Mouse (Mus musculus) gastrocnemius, postnatal 4 days (tissue): Measurements from ENCODE around the gene 0610030E20Rik. TPM values are rescaled to one million over a fixed set of nuclear protein-coding genes. Genes with fewer than 3 reads are reported as not detected.

Experiments
- DNase-seq, 2 experiments: peaks; one replicate each; pipeline ENCODE4 v3.0.0; 2021 to 2022; ENCODE audit warnings: low spot score in 2 of 2, mixed read lengths in 2 of 2
- total RNA-seq, 2 experiments: library from RNA; stranded (reverse); gene quantifications; 2 replicates each; pipeline ENCODE4 v1.2.3; 2021

0610030E20Rik gene
- total RNA-seq, 2 experiments from 2014 or later, result 16.1 to 18.3 TPM

GRCm38 (mm10) chr6:72389941-72390771, 43.0 kb downstream of the 0610030E20Rik start, which contains the start of gene Vamp8:
TSS of gene Vamp8 (minus strand) at chr6:72390703.
- DNase-seq, result peak; percentile 79 to 87

- no peak for DNase-seq
Observed at GRCm38 (mm10) chr6:72390795-72391521, 43.8 kb downstream of the 0610030E20Rik start.

GRCm38 (mm10) chr6:72392341-72392740, 45.2 kb downstream of the 0610030E20Rik start:
- no peak for DNase-seq

- DNase-seq, result no peak
Observed at GRCm38 (mm10) chr6:72396837-72397251, 49.7 kb downstream of the 0610030E20Rik start.

- no peak for DNase-seq
Observed at GRCm38 (mm10) chr6:72399967-72400366, 52.9 kb downstream of the 0610030E20Rik start.

GRCm38 (mm10) chr6:72401875-72402274, 54.8 kb downstream of the 0610030E20Rik start:
- peak; percentile 39 to 69 for DNase-seq

Other genes with a start within 250 kb of the 0610030E20Rik start
- 100 to 1,000 TPM in 1 of 2 experiments, 10 to 100 TPM in 1; 69.1 to 105 TPM for gene St3gal5, start 249.7 kb upstream of the 0610030E20Rik start, total RNA-seq
- 10 to 100 TPM in 1 of 2 experiments, 1 to 10 TPM in 1; 8.8 to 10.7 TPM for gene Atoh8, start 111.7 kb upstream of the 0610030E20Rik start, total RNA-seq
- gene Sftpb, start 42.7 kb upstream of the 0610030E20Rik start, total RNA-seq, result under 1 TPM in 1 of 2 experiments, not detected in 1; 0.42 TPM
- gene Usp39, start 2.1 kb upstream of the 0610030E20Rik start, total RNA-seq, result 10 to 100 TPM; 19.3 to 21.0 TPM
- gene Tmem150a, start 8.1 kb downstream of the 0610030E20Rik start, total RNA-seq, result 10 to 100 TPM in 1 of 2 experiments, 1 to 10 TPM in 1; 9.4 to 10.2 TPM
- gene Rnf181, start 19.6 kb downstream of the 0610030E20Rik start, total RNA-seq, result 10 to 100 TPM; 36.8 to 41.5 TPM
- gene Vamp5, start 33.2 kb downstream of the 0610030E20Rik start, total RNA-seq, result 10 to 100 TPM; 17.5 to 21.9 TPM
- 10 to 100 TPM; 72.0 to 72.9 TPM for gene Vamp8, start 43.4 kb downstream of the 0610030E20Rik start, total RNA-seq
- gene Ggcx, start 67.0 kb downstream of the 0610030E20Rik start, total RNA-seq, result 10 to 100 TPM; 24.6 to 27.6 TPM
- gene Mat2a, start 92.2 kb downstream of the 0610030E20Rik start, total RNA-seq, result 100 to 1,000 TPM; 220 to 262 TPM
- under 1 TPM; 0.20 to 0.26 TPM for gene Sh2d6, start 174.4 kb downstream of the 0610030E20Rik start, total RNA-seq
- 10 to 100 TPM; 15.8 to 16.6 TPM for gene Capg, start 197.1 kb downstream of the 0610030E20Rik start, total RNA-seq